Mouse (Mus musculus) MEL (cell line): Measurements from ENCODE around the gene Olfr1511. TPM values are rescaled to one million over a fixed set of nuclear protein-coding genes. Genes with fewer than 3 reads are reported as not detected.
"Not testable (repeated sequence)": the region's sequence is repeated elsewhere in the genome, so short reads cannot be mapped to it uniquely, and the experiment has no call there.

Experiments used
- DNase-seq: peaks from one replicate; pipeline ENCODE4 v3.0.0; 2011; ENCODE audit warnings: low read depth, low spot score
- H3K27ac ChIP-seq: 2 replicates; pipeline ENCODE4 v1.5.1; 2012; ENCODE audit warnings: low read depth, mild to moderate bottlenecking, control low read depth, low read length, moderate library complexity; ENCODE audit not compliant: control insufficient read depth
- H3K27me3 ChIP-seq, 2 experiments: fragments of 150-350 bp in 1 of 2; sonication (generic) in 1 of 2; 2 replicates each; pipeline ENCODE4 v1.6.1; 2012; ENCODE audit warnings: low read length in 2 of 2, mild to moderate bottlenecking in 2 of 2, improper control_type of control experiment in 1 of 2, moderate library complexity in 1 of 2; ENCODE audit not compliant: insufficient read depth in 2 of 2, control insufficient read depth in 1 of 2
- H3K36me3 ChIP-seq, 2 experiments: 2 replicates each; pipeline ENCODE4 v1.6.1; 2012 to 2014; ENCODE audit warnings: low read length in 2 of 2, improper control_type of control experiment in 1 of 2, inconsistent platforms in 1 of 2, mild to moderate bottlenecking in 1 of 2; ENCODE audit not compliant: insufficient read depth in 2 of 2, control insufficient read depth in 1 of 2
- H3K4me1 ChIP-seq, 2 experiments: fragments of 150-350 bp in 1 of 2; sonication (generic) in 1 of 2; 2 replicates each; pipeline ENCODE4 v1.6.1; 2012; ENCODE audit warnings: low read length in 2 of 2, improper control_type of control experiment in 1 of 2, mild to moderate bottlenecking in 1 of 2; ENCODE audit not compliant: insufficient read depth in 2 of 2, control insufficient read depth in 1 of 2
- H3K4me3 ChIP-seq, 2 experiments: fragments of 150-350 bp in 1 of 2; sonication (generic) in 1 of 2; 2 replicates each; pipeline ENCODE4 v1.5.1; 2012; ENCODE audit warnings: low read depth in 2 of 2, low read length in 2 of 2, mild to moderate bottlenecking in 2 of 2, moderate library complexity in 2 of 2, control low read depth in 1 of 2, improper control_type of control experiment in 1 of 2; ENCODE audit not compliant: control insufficient read depth in 1 of 2, insufficient read depth in 1 of 2
- H3K79me2 ChIP-seq: 2 replicates; pipeline ENCODE4 v1.6.1; 2012; ENCODE audit warnings: mild to moderate bottlenecking, low read length, moderate library complexity; ENCODE audit not compliant: control insufficient read depth, poor library complexity, insufficient read depth
- H3K9ac ChIP-seq: 2 replicates; pipeline ENCODE4 v1.6.1; 2012; ENCODE audit warnings: low read depth, mild to moderate bottlenecking, control low read depth, low read length, moderate library complexity; ENCODE audit not compliant: control insufficient read depth, poor library complexity, severe bottlenecking
- H3K9me3 ChIP-seq: fragments of 150-350 bp; sonication (generic); replicated peaks from 2 replicates; pipeline ENCODE4 v1.6.1; 2012; ENCODE audit warnings: mild to moderate bottlenecking, low read length, improper control_type of control experiment, moderate library complexity; ENCODE audit not compliant: insufficient read depth
- CHD1 ChIP-seq: IDR thresholded peaks from 2 replicates; pipeline ENCODE4 v1.6.1; 2012; ENCODE audit warnings: low read depth, mild to moderate bottlenecking, inconsistent platforms, low read length, improper control_type of control experiment
- EP300 ChIP-seq, 2 experiments: IDR thresholded peaks; 2 replicates each; pipeline ENCODE4 v1.6.1; 2011; ENCODE audit warnings: improper control_type of control experiment in 2 of 2, low read length in 2 of 2, low read depth in 1 of 2, mild to moderate bottlenecking in 1 of 2
- TCF12 ChIP-seq: IDR thresholded peaks from 2 replicates; pipeline ENCODE4 v1.6.1; 2014; ENCODE audit warnings: low read depth, mild to moderate bottlenecking, inconsistent platforms, low read length, improper control_type of control experiment, moderate library complexity
- ZC3H11A ChIP-seq: IDR thresholded peaks from 2 replicates; pipeline ENCODE4 v1.6.1; 2012; ENCODE audit warnings: low read depth, mild to moderate bottlenecking, inconsistent platforms, low read length, improper control_type of control experiment
- ZKSCAN1 ChIP-seq: IDR thresholded peaks from 2 replicates; pipeline ENCODE4 v1.6.1; 2012; ENCODE audit warnings: low read depth, mild to moderate bottlenecking, inconsistent platforms, low read length, improper control_type of control experiment, moderate library complexity
- ZMIZ1 ChIP-seq: IDR thresholded peaks from 2 replicates; pipeline ENCODE4 v1.6.1; 2012; ENCODE audit warnings: low read depth, mild to moderate bottlenecking, inconsistent platforms, low read length, improper control_type of control experiment, moderate library complexity
- polyA plus RNA-seq, 2 experiments: library from polyadenylated mRNA; stranded (reverse) in 1 of 2; unstranded in 1 of 2; fragments of >175 nt in 1 of 2; fragments of >200 nt in 1 of 2; gene quantifications; 2 replicates each; pipeline versions ENCODE4 v1.2.1 to v1.2.4; 2012; ENCODE audit warnings: low replicate concordance in 2 of 2, low read depth in 1 of 2; ENCODE audit not compliant: insufficient read length in 2 of 2, insufficient read depth in 1 of 2, missing spikeins in 1 of 2
- total RNA-seq: library from RNA; depleted of rRNA; stranded (reverse); fragments of 300-350 nt; gene quantifications from 2 replicates; pipeline ENCODE4 v1.2.3, GENCODE M21; 2012

Gene Olfr1511
- total and polyA plus RNA-seq, 3 experiments = not detected

DNA sequence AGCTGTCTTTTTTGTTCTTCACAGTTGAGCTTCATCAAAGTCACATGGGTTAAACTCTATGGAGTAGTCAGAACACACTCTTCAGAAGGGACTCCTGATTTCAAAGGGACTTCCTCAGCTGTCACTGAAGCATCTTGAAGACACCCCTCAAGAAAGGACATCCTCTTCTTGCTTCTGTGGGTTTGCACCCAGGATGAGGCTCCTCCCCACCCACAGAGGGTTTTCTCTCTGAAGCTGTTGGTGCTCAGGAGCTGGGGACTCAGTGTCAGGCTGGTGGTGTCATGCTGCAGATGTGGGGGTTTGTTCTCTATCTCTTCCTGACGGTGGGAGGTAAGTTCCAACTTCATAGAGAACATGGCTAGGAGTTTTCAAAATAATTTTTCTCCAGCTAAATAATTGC is 30.5 kb upstream of the Olfr1511 start:
- TF ChIP-seq TCF12 (no peak), ZKSCAN1 (no peak), ZMIZ1 (no peak)
- H3K4me3 ChIP-seq = no peak overlapping the region
- H3K9ac ChIP-seq = no peak overlapping the region
- H3K27me3 ChIP-seq = peaks cover 0 to 2% of the 10 kb centered on the region in 2 experiments; a peak in 1 of 4 replicates
- H3K36me3 ChIP-seq = no peaks in the 10 kb centered on the region
- H3K27ac ChIP-seq = no peak overlapping the region
- DNase-seq = no peak
- no peaks in the 10 kb centered on the region for H3K79me2 ChIP-seq
- H3K9me3 ChIP-seq = no peaks in the 10 kb centered on the region
- H3K4me1 ChIP-seq = no peaks in the 10 kb centered on the region

DNA sequence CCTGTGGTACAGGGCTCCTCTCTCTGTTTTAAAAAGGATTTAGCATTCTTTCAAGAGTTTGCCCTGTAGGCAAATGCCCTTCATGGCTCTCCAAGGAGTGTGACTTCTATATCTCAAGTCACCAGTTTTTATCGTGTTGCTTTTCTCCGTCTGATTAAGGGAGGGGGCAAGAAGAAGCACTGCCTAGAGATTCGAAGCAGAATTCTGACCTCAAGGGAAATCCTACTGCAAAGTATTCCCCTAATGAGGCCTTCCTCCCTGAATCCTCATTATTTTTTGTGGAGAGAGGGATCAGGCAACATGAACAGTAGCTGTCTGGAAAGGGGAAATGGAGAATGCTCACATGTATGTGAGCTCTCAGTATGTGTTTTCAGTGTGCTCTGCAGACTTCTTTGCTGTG is 17.1 kb upstream of the Olfr1511 start, which contains the start of gene Olfr1510:
Olfr1510 (minus strand) TSS at position 101 of the 400 bp plus-strand sequence.
- H3K27me3 ChIP-seq = no peaks in the 10 kb centered on the region; a peak in 1 of 4 replicates
- H3K9ac ChIP-seq = no peak within 1 kb of the TSS
- no peak within 1 kb of the TSS for H3K4me3 ChIP-seq
- H3K27ac ChIP-seq = no peak within 1 kb of the TSS
- TF ChIP-seq ZC3H11A (no peak), EP300 (IDR thresholded peaks at IDR 0.05; ENCODE audit: low read depth in 1 of 2, low read length in 2 of 2) (no peak), ZMIZ1 (no peak), CHD1 (no peak)
- H3K9me3 ChIP-seq = no peaks in the 10 kb centered on the region
- DNase-seq = no peak
- H3K4me1 ChIP-seq = no peaks in the 10 kb centered on the region
- H3K36me3 ChIP-seq = no peaks in the 10 kb centered on the region
- H3K79me2 ChIP-seq = no peaks in the 10 kb centered on the region

DNA sequence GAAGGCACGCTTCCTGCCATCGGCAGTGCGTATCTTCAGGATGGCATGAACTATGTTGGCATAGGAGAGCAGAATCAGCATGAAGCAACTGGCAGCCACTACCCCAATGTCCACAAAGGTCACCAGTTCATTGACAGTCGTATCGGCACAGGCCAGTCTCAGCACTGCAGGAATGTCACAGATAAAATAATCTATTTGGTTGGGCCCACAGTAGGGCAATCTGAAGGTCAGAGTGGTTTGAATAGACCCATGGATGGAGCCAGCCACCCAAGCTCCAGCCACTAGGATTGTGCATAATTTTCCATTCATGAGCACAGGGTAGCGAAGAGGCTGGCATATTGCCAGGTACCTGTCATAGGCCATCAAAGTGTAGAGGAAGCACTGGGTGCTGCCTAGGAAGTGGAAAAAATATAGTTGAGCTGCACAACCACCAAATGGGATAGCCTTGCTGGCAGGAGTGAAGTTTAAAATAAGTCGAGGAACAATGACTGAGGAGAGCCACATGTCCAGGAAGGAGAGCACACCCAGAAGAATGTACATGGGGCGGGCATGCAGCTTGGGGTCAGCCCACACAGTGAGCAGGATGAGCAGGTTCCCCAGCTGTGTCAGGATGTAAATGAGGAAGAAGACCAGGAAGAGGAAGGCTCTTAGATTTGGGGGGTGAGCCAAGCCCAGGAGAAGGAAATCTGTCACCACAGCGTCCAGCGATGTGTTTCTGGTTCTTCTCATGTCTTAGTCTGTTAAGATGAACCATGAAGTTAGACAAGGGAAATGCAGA is 13.2 kb upstream of the Olfr1511 start:
- not testable (repeated sequence) for H3K79me2 ChIP-seq, H3K4me3 ChIP-seq, H3K27ac ChIP-seq, H3K27me3 ChIP-seq, H3K36me3 ChIP-seq, H3K9ac ChIP-seq, H3K4me1 ChIP-seq, H3K9me3 ChIP-seq
- DNase-seq = peak; percentile 8

DNA sequence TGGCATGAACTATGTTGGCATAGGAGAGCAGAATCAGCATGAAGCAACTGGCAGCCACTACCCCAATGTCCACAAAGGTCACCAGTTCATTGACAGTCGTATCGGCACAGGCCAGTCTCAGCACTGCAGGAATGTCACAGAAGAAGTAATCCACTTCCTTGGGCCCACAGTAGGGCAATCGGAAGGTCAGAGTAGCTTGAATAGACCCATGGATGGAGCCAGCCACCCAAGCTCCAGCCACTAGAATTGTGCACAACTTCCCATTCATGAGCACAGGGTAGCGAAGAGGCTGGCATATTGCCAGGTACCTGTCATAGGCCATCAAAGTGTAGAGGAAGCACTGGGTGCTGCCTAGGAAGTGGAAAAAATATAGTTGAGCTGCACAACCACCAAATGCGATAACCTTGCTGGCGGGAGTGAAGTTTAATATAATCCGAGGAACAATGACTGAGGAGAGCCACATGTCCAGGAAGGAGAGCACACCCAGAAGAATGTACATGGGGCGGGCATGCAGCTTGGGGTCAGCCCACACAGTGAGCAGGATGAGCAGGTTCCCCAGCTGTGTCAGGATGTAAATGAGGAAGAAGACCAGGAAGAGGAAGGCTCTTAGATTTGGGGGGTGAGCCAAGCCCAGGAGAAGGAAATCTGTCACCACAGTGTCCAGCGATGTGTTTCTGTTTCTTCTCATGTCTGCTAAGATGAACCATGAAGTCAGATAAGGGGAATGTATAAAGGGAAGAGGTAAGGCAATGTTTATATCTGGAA is 6.9 kb downstream of the Olfr1511 start:
- H3K4me3 ChIP-seq, H3K36me3 ChIP-seq, DNase-seq, H3K79me2 ChIP-seq, H3K9me3 ChIP-seq, H3K27ac ChIP-seq, H3K9ac ChIP-seq, H3K27me3 ChIP-seq, H3K4me1 ChIP-seq: not testable (repeated sequence)
